Mouse (Mus musculus): Measurements from ENCODE around the gene Rnf111.
A peak's percentile ranks its signal among the peaks of the same experiment; 100 is the strongest.
"Not testable (repeated sequence)": the region's sequence is repeated elsewhere in the genome, so short reads cannot be mapped to it uniquely, and the experiment has no call there.

The Rnf111 gene

DNA sequence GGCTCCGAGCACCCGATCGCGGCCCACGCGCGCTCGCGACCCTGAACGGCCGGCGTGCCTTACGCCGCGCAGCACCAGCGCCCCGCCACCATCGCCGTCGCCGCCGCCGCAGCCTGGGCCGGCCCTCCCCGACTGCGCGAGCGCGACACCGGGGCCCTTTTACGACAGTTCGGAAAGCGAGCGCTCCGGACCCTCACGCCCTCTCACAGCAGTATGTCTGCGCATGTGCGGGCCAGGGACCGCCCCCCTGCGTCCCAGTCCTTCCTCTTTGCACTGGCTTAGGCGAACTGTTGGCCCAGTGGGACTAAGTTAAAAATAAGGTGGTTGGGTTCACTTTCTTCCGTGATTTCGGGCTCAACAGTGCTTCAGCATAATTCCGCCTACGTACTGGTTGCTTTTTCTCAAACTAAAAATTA, at the start of gene Rnf111:
Gene Rnf111 (minus strand): TSS at position 100 of the 416 bp plus-strand sequence.
- DNase-seq (ENCODE audit: low spot score in 2 of 2): peak; percentile 98

DNA sequence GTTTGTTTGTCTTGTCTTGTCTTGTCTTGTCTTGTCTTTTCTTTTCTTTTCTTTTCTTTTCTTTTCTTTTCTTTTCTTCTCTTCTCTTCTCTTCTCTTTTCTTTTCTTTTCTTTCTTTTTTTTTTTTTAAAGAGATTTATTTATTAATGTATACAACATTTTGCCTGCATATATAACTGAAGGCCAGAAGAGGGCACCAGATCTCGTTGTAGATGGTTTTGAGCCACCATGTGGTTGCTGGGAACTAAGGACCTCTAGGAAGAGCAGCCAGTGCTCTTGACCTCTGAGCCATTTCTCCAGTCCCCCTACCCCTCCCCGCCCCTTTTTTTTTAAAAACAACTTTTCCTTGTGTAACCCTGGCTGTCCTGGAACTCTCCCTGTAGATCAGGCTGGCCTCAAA, 48.7 kb upstream of the Rnf111 start:
- DNase-seq (ENCODE audit: low spot score in 2 of 2): not testable (repeated sequence)

GRCm38 (mm10) chr9:70551524-70551923, 48.0 kb upstream of the Rnf111 start:
- no peak for DNase-seq (ENCODE audit: low spot score in 2 of 2)

DNA sequence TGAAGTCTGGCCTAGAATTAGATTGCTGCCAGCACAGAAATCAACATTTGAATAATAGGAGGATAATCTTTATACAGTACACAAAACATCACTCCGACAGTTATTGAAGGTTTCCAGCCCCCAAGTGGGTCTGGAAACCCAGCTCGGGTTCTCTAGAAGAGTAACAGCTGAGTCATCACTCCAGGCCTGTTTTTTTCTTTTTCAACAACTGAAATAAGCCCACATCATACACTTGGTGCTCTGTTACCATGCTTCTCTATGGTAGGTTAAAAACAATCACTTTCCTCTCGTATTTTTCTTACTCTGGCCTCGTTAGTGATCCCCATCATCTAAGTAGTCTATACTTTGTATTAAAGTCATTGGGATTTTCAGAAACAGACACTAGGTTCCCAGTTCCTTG, 44.8 kb upstream of the Rnf111 start:
- DNase-seq (ENCODE audit: low spot score in 2 of 2): no peak

DNA sequence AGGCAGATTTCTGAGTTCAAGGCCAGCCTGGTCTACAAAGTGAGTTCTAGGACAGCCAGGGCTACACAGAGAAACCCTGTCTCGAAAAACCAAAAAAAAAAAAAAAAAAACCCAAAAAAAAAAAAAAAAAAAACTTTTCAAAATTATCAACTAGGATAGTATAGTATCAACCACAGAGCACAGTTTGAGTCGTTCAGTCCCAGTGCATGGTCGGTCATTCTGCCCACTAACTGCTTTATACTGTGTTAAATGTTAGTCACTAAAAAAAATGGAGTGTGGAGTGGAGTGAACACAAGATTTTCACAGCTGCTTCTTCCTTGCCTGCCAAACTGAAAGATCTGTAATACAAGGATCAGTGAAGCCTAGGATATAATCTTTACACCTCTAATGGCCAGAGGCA, 43.1 kb upstream of the Rnf111 start:
- not testable (repeated sequence) for DNase-seq (ENCODE audit: low spot score in 2 of 2)

- DNase-seq (ENCODE audit: low spot score in 2 of 2): no peak
These were observed 41.3 kb upstream of the Rnf111 start for GRCm38 (mm10) chr9:70544831-70545230.

DNA sequence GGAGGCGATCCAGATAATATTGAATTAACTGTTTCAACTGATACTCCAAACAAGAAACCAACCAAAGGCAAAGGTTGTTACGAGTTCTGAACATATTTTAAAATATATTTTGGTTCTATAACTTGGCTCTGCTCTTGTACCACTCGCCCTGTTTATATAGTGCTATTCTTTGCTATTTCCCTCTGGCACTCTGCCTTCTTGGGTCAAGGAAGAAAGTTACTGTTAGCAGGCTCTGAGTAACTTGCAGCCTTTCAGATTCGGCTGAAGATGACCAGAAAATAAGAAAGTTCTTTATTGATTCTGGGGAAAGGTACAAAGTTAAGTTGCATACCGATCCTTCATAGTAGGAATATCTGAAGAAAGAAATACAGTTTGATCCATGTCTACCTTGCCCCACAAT, 40.5 kb upstream of the Rnf111 start:
- DNase-seq (ENCODE audit: low spot score in 2 of 2): no peak

DNA sequence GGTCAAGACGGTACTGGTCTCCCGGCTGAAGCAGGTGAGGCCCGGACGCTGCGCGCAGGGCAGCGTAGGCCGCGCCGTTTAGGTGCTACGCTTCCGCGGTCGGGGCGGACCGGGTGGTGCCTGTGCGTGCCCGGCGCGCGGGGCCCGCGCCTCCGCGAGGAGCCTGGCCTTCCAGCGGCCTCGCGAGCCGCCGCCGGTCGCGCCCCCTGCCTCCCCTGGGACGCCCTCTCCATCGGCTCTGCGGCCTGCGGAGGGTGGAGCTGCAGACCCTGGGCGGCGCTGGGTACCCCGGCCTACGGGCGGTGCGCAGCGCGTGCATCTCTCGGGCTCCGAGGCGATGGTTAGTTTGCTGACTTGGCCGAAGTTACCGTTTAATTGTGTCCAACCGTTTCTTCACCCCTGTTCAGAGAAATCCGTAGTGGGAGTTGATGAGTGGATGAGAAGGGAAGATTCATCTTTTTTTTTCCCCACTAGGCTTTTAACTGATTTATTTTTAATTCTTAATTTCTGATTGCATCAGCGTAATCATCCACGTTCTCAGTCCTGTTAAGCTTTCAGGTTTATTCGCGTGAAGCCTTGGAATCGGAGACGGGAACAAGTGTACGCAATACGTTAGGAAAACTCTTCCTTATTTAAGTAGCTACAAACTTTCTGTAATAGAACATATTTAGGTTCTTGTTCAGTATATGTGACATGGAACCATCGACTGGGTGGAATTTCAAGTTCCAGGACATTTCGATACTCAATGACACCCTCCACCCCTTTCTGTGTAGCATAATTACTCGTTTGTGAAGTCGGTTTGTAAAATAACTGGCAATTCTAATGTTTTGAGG, 39.7 kb upstream of the Rnf111 start:
- peak; percentile 64 for DNase-seq (ENCODE audit: low spot score in 2 of 2)

DNA sequence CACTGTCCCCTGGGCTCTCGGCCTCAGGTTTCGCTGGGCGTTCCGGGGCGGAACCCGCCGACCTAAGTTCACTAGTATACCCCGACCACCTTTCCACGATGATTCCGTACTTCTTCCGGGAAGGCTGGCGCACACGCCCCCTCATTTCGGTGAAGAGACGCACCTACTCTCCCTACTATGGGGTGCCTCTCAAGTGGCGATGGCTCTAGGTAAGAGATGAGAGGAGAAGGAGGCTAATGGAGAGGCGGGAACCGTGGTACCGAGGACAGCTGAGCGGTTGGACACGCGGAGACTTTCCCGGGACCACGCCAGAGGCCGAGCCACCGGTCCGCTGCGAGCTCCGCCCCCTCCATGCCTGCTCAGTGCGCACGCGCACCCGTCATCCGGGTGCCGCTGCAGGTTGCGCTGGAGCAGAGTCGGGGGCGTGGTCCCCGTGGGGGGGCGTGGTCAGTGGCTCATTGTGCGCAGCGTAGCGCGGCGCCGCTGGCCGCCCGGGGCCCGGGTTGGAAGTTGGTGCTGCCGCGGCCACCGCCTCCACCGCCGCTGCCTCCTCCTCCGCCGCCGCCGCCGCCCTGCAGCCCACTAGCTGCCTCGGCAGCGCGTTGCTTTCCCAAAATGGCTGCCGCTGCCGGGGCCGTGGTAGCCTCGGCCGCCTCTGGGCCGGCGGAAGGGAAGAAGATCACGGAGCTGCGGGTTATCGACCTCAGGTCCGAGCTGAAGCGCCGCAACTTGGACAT, 38.9 kb upstream of the Rnf111 start, which contains the start of gene Sltm:
Gene Sltm (plus strand): TSS at position 450 of the 737 bp plus-strand sequence.
- peak; percentile 99 to 100 for DNase-seq (ENCODE audit: low spot score in 2 of 2)

DNA sequence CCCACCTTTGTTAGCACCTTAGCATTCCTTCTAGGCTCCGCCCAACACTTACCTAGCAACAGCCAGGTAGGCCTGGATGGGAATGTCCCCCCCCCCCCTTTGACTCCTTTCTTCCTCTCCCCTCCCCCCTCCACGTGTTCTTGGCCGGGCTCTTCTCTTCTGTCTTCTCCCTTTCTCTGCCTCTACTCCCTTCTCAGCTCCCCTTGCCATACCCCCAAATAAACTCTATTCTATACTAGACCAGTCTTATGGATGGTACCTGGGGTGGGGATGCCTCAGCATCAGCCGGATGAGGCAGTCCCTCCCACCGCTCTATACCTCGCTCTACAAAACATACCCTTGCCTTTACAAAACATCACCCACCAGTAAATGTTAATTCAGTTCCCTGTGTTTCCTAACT, 38.1 kb upstream of the Rnf111 start:
- peak in 1 of 2 experiments; percentile 4 for DNase-seq (ENCODE audit: low spot score in 2 of 2)

DNA sequence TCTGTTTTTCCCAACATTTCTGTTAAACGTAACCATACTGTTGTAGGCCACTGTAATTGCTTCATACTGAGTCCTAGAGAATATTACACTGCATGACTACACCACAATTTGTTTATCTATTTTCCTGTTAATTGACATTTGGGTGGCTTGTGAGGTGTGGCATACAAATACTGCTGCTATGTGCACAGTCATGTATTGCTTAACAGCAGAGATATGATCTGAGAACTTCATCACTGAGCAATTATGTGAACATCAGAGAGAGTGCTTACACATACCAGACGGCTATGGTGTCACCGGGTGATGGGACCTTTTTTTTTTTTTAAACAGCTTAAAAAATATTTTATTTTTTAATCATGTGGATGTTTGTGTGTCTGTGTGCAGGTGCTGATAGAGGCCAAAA, 29.8 kb upstream of the Rnf111 start:
- DNase-seq (ENCODE audit: low spot score in 2 of 2): no peak

GRCm38 (mm10) chr9:70524366-70524765, 20.8 kb upstream of the Rnf111 start:
- no peak for DNase-seq (ENCODE audit: low spot score in 2 of 2)

- no peak for DNase-seq (ENCODE audit: low spot score in 2 of 2)
These were observed 20.3 kb upstream of the Rnf111 start for GRCm38 (mm10) chr9:70523813-70524212.

DNA sequence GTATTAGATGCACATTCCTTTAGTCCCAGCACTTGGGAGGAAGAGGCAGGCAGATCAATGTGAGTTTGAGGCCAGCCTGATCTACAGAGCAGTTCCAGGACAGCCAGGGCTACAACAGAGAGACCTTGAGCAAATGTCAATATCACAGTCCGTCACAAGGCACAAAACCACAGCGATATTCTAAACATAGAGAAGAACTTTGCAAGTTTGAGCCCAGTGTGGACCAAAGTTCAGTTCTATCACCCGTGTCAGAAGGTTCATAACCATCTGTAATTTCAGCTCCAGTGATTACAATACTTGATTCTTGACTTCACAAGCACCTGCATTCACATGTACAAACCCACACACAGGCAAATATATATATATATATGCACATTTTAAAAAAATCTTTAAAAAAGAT, 17.1 kb upstream of the Rnf111 start:
- DNase-seq (ENCODE audit: low spot score in 2 of 2): no peak

- no peak for DNase-seq (ENCODE audit: low spot score in 2 of 2)
These were observed 8.2 kb upstream of the Rnf111 start for GRCm38 (mm10) chr9:70511681-70512080.

- DNase-seq (ENCODE audit: low spot score in 2 of 2): peak in 1 of 2 experiments; percentile 23
These were observed 7.6 kb upstream of the Rnf111 start for GRCm38 (mm10) chr9:70510998-70511583.

DNA sequence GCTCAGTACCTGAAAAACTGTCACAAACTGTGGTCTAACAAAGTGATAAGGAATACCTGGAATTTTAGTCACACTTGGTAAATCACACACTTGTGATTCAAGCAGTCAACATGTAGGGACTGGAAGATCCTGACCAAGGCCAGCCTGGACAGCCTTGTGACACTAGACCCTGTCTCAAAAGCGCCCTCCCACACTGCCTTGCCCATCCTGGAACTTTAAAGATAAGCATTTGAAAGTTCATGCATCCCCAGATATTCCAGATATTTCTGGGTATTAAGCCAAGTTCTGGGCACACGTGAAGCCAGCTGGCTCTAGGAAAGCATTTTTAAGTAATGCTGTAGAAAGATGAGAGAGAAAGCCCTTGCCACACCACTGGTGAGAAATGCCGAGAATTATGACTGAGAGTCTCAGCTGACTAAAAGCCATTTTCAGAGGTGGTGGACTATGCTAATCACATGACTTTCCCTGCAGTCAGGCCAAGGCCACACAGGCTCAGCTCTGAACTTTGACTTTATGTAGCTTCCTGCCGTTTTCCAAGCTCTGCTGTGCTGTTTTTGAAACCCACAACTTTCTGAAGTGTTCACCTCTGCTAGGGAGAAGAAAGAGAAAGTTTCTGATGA, 6.5 kb upstream of the Rnf111 start:
- no peak for DNase-seq (ENCODE audit: low spot score in 2 of 2)

DNA sequence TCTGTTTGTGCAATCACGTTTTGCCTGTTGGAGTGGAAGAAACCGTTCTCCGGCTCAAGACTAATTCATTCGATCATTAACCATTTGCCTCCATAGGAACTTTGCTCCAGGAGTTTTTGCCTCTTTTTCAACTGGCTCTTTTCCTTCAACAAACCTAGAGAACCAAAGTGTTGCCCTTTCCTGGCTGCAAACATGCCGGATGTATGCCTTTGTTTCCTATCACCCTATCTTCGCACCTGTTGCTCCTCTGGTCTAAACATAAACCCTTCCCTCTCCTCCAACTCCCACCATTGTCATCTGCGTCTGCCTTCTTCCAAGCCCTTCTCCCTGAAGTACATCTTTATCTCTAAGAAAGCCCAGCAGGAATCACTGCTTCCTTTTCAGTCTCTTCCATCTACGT, 3.3 kb upstream of the Rnf111 start:
- no peak for DNase-seq (ENCODE audit: low spot score in 2 of 2)

- peak; percentile 41 to 52 for DNase-seq (ENCODE audit: low spot score in 2 of 2)
These were observed 2.7 kb upstream of the Rnf111 start for GRCm38 (mm10) chr9:70506186-70506585.

DNA sequence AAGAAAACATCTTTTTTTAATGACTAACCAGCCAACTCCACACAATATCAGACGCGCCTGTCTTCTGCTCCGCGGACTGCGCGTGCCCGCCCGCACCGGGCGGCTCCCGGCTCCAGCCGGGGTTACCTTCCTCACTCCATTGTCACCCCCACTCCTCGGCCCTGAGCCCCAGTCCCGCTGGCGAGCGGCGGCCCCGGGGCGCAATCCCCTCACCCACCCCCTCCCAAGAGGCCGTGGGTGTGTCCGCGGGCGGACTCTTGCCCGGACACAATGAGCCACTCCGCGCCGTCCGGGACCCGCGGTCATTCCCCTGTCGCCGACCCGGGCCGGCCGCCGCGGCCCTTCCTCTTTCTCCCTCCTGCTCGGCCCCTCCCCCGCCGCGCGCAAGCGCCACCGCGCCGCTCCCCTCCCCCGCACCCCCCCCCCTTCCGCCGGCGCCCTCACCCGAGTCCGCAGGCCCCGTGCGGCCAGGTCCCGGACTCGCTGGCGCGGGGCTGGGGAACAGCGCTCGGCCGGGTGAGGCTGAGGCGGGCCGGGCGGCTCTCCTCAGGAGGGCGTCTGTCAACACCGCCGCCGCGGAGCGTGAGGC, 416 bp downstream of the Rnf111 start:
- DNase-seq (ENCODE audit: low spot score in 2 of 2): peak; percentile 69 to 70

GRCm38 (mm10) chr9:70502284-70503014, 1.1 kb downstream of the Rnf111 start:
- DNase-seq (ENCODE audit: low spot score in 2 of 2): no peak

Data from spleen, postnatal 36 days (tissue).